Mouse (Mus musculus) embryonic facial prominence, embryonic 14.5 days (tissue): ENCODE measurements around the gene Ybx2. TPM values are rescaled to one million over a fixed set of nuclear protein-coding genes. Genes with fewer than 3 reads are reported as not detected.

ENCODE experiments used
- ATAC-seq: fragments of 200-750 bp; cut with Nextera tagmentation; 2 replicates; pipeline ENCODE4 v1.8.0; 2017; ENCODE audit warnings: low read depth, moderate number of reproducible peaks, moderate TSS enrichment
- DNase-seq: peaks from one replicate; pipeline ENCODE4 v3.0.0-alpha.2; 2015; ENCODE audit warnings: low spot score
- H3K27ac ChIP-seq: fragments of 300-500 bp; sonication (generic); replicated peaks from 2 replicates; pipeline ENCODE4 v1.5.1; 2014; ENCODE audit warnings: low read depth, mild to moderate bottlenecking, low read length, moderate library complexity
- H3K27me3 ChIP-seq: fragments of 300-500 bp; sonication (generic); replicated peaks from 2 replicates; pipeline ENCODE4 v1.6.1; 2014; ENCODE audit warnings: low read length; ENCODE audit not compliant: control insufficient read depth, insufficient read depth
- H3K36me3 ChIP-seq: fragments of 300-500 bp; sonication (generic); 2 replicates; pipeline ENCODE4 v1.6.1; 2014; ENCODE audit warnings: low read length, mixed read lengths; ENCODE audit not compliant: control insufficient read depth, insufficient read depth
- H3K4me1 ChIP-seq: fragments of 300-500 bp; sonication (generic); 2 replicates; pipeline ENCODE4 v1.6.1; 2014; ENCODE audit warnings: antibody characterized with exemption, low read length; ENCODE audit not compliant: control insufficient read depth, insufficient read depth
- H3K4me2 ChIP-seq: fragments of 300-500 bp; sonication (generic); 2 replicates; pipeline ENCODE4 v1.6.1; 2014; ENCODE audit warnings: low read depth, mild to moderate bottlenecking, low read length, moderate library complexity, mixed read lengths
- H3K4me3 ChIP-seq: fragments of 300-500 bp; sonication (generic); 2 replicates; pipeline ENCODE4 v1.5.1; 2014; ENCODE audit warnings: low read depth, mild to moderate bottlenecking, low read length
- H3K9ac ChIP-seq: fragments of 300-500 bp; sonication (generic); 2 replicates; pipeline ENCODE4 v1.6.1; 2014; ENCODE audit warnings: low read depth, mild to moderate bottlenecking, low read length, moderate library complexity, mixed read lengths
- H3K9me3 ChIP-seq: fragments of 300-500 bp; sonication (generic); 2 replicates; pipeline ENCODE4 v1.6.1; 2016; ENCODE audit warnings: low read length; ENCODE audit not compliant: control insufficient read depth
- WGBS: fragments of 180-500 bp; shearing (Covaris S2); extraction: QIAGEN DNeasy Blood & Tissue Kit; methylation state at CpG from one replicate; pipeline ENCODE4 v1.1.7; 2014; 5-methylcytosine and 5-hydroxymethylcytosine counted together
- polyA plus RNA-seq: library from polyadenylated mRNA; unstranded; fragments of >200 nt; fragmentation: Nextera tagmentation; extraction: Ambion mirVana; gene quantifications from 2 replicates; pipeline ENCODE4 v1.2.1, GENCODE M21; 2014

The Ybx2 gene
- 2.9 and 4.2 TPM in 2 replicates for polyA plus RNA-seq

DNA sequence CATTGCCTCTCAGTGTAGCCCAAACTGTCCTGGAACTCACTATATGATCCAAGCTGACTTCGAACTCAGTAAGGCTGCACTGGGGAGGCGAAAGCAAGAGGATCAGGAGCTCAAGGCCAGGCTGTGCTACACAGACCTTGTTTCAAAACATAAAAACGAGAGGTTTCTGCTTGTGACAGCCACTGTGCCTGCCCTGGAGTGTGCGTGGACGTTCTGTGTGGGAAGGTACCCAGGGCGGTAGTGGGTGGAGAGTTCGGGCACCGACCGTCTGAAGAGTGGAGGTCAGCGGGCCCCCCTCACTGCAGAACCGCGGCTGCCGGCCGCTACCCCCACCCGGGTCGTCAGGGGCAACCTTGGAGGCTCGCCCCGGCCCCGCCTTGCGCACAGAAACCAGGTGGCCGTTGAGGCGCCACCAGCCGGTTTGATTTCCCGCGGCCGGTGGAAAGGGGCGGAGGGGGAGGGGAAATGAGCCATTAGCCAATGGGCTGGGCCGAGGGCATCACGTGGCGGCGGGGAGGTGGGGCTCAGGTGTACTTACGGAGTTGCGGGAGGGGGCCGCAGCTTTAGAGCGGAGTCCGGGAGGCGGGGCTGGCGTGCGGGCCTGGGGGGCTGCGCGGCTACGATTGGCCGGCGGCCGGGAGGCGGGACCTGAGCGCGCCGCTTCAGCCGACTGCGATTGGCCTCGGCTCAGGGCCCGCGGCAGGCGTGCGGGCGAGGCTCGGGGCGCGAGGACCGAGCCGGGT is at the start of gene Ybx2:
Ybx2 (plus strand) TSS at position 660 of the 743 bp plus-strand sequence.
- no peak within 1 kb of the TSS; the same call in 1 of the 2 replicates for H3K27ac ChIP-seq
- no peaks in the 10 kb centered on the region for H3K9me3 ChIP-seq
- H3K4me2 ChIP-seq: peak within 1 kb of the TSS; percentile 100
- H3K27me3 ChIP-seq: no peaks in the 10 kb centered on the region; the same call in none of the 2 replicates
- H3K4me1 ChIP-seq: peaks cover 19% of the 10 kb centered on the region
- ATAC-seq (peak; percentile 91), DNase-seq (peak; percentile 96)
- H3K9ac ChIP-seq: peak within 1 kb of the TSS; percentile 73
- 3% methylated on average over 28 of the region's 62 CpGs for WGBS
- H3K4me3 ChIP-seq: peak within 1 kb of the TSS; percentile 61
- H3K36me3 ChIP-seq: no peaks in the 10 kb centered on the region

GRCm38 (mm10) chr11:69886907-69887635 is 48.5 kb upstream of the Ybx2 start:
- H3K9ac ChIP-seq: no peak overlapping the region
- H3K9me3 ChIP-seq: no peaks in the 10 kb centered on the region
- no peaks in the 10 kb centered on the region for H3K36me3 ChIP-seq
- no peak for DNase-seq
- no peaks in the 10 kb centered on the region; the same call in 1 of the 2 replicates for H3K4me1 ChIP-seq
- H3K27ac ChIP-seq: no peak overlapping the region
- WGBS: 64% methylated on average over 8 of the region's 8 CpGs
- H3K27me3 ChIP-seq: no peaks in the 10 kb centered on the region
- no peak for ATAC-seq
- no peak overlapping the region for H3K4me2 ChIP-seq
- no peak overlapping the region for H3K4me3 ChIP-seq

- Histone ChIP-seq H3K9me3 (no peaks in the 10 kb centered on the region), H3K36me3 (no peaks in the 10 kb centered on the region), H3K27ac (no peak overlapping the region), H3K27me3 (no peaks in the 10 kb centered on the region), H3K9ac (no peak overlapping the region), H3K4me1 (no peaks in the 10 kb centered on the region), H3K4me3 (no peak overlapping the region), H3K4me2 (no peak overlapping the region)
- DNase-seq: no peak
- ATAC-seq: no peak
- 74% methylated on average over 4 of the region's 4 CpGs for WGBS
Observed at GRCm38 (mm10) chr11:69891482-69891881, 44.1 kb upstream of the Ybx2 start.

DNA sequence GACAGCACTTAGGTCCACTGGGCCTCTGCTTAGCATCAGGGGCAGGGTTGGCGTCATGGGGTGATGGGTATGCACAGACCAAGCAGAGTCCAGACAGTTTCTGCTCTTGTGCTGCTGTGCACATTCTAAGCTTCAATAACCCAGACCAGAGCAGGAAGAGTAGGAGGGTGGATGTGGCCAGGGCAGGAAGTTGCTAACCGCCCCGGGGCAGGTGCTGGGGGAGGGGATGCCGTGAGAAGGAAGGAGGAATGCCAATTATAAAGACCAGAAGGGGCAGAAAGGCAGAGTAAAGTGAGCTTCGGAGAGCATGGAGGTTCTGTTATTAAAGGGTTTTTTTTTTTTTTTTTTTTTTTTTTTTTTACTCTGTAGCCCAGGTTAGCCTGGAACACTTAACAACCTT is 40.9 kb upstream of the Ybx2 start:
- H3K4me2 ChIP-seq: no peak overlapping the region
- no peaks in the 10 kb centered on the region for H3K36me3 ChIP-seq
- WGBS: 65% methylated on average over 5 of the region's 5 CpGs
- H3K9me3 ChIP-seq: no peaks in the 10 kb centered on the region
- H3K27ac ChIP-seq: no peak overlapping the region
- ATAC-seq (no peak), DNase-seq (no peak)
- H3K4me3 ChIP-seq: no peak overlapping the region
- H3K9ac ChIP-seq: no peak overlapping the region
- peaks cover 9% of the 10 kb centered on the region for H3K4me1 ChIP-seq
- H3K27me3 ChIP-seq: no peaks in the 10 kb centered on the region

- Histone ChIP-seq H3K27ac (no peak within 1 kb of the TSS), H3K4me1 (peaks cover 12% of the 10 kb centered on the region), H3K27me3 (no peaks in the 10 kb centered on the region), H3K36me3 (no peaks in the 10 kb centered on the region), H3K9me3 (no peaks in the 10 kb centered on the region), H3K9ac (peak within 1 kb of the TSS; percentile 1; the same call in 1 of the 2 replicates), H3K4me2 (no peak within 1 kb of the TSS), H3K4me3 (no peak within 1 kb of the TSS)
- no peak for DNase-seq
- 72% methylated on average over 4 of the region's 4 CpGs for WGBS
- no peak for ATAC-seq
Observed at GRCm38 (mm10) chr11:69895291-69895690, 40.3 kb upstream of the Ybx2 start, which contains the start of gene Acap1. Gene Acap1, minus strand, starts transcription at chr11:69895539.

- Histone ChIP-seq H3K4me2 (peak overlapping the region; percentile 98), H3K4me1 (peaks cover 19% of the 10 kb centered on the region), H3K36me3 (peaks cover 14% of the 10 kb centered on the region), H3K9me3 (no peaks in the 10 kb centered on the region), H3K27ac (peak overlapping the region; percentile 96; the same call in 1 of the 2 replicates), H3K4me3 (peak overlapping the region; percentile 87), H3K9ac (peak overlapping the region; percentile 88), H3K27me3 (no peaks in the 10 kb centered on the region)
- ATAC-seq: no peak
- no peak for DNase-seq
- 20% methylated on average over 4 of the region's 4 CpGs for WGBS
Observed at GRCm38 (mm10) chr11:69899870-69900269, 35.7 kb upstream of the Ybx2 start.

GRCm38 (mm10) chr11:69900471-69901405 is 34.9 kb upstream of the Ybx2 start, which contains the start of the genes 2810408A11Rik and Neurl4:
Gene 2810408A11Rik, minus strand, starts transcription at chr11:69900987.
Gene Neurl4, plus strand, starts transcription at chr11:69901072.
- Histone ChIP-seq H3K9ac (peak within 1 kb of the TSS; percentile 88), H3K9me3 (no peaks in the 10 kb centered on the region), H3K4me1 (peaks cover 19% of the 10 kb centered on the region), H3K36me3 (peaks cover 22% of the 10 kb centered on the region), H3K27me3 (no peaks in the 10 kb centered on the region), H3K4me3 (peak within 1 kb of the TSS; percentile 87), H3K4me2 (peak within 1 kb of the TSS; percentile 98), H3K27ac (peak within 1 kb of the TSS; percentile 96)
- WGBS: 0% methylated on average over 33 of the region's 38 CpGs
- DNase-seq: peak; percentile 98
- peak; percentile 96 for ATAC-seq

GRCm38 (mm10) chr11:69901406-69901846 is 34.2 kb upstream of the Ybx2 start:
- DNase-seq (peak; percentile 99), ATAC-seq (peak; percentile 82)
- Histone ChIP-seq H3K36me3 (peaks cover 29% of the 10 kb centered on the region), H3K9ac (peak overlapping the region; percentile 88), H3K9me3 (no peaks in the 10 kb centered on the region), H3K4me3 (peak overlapping the region; percentile 87), H3K27me3 (no peaks in the 10 kb centered on the region), H3K27ac (peak overlapping the region; percentile 96), H3K4me2 (peak overlapping the region; percentile 98), H3K4me1 (peaks cover 19% of the 10 kb centered on the region)
- WGBS: 0% methylated on average over 41 of the region's 42 CpGs
